Comparison of ENCODE assay signal across 22 mouse cellular contexts in genomic region chr7:28182320-28182719, GRCm38 (mm10). TPM values are rescaled to one million over a fixed set of nuclear protein-coding genes. Genes with fewer than 3 reads are reported as not detected.
DNase-seq lines count a peak whose midpoint lies in the region; ATAC-seq and TF ChIP-seq lines count a peak whose summit lies in the region.
"Had no signal": no experiment of that assay in that cellular context is flagged by ENCODE, and none has a peak within 500 bp of the region (broad histone marks: within the 10 kb centered on the region; RNA-seq: fewer than 3 reads in every experiment).

No protein-coding gene starts in this region.

- H3K4me1 ChIP-seq in lung, postnatal 0 days (ENCODE audit: insufficient read depth, low read depth, low read length) = no peaks in the 10 kb centered on the region
- H3K4me1 ChIP-seq in forebrain, embryonic 16.5 days (replicated peaks; ENCODE audit: control insufficient read depth, insufficient read depth, low read length) = peaks cover 14% of the 10 kb centered on the region

- 93% methylated on average over 22 of the region's 22 CpGs for WGBS in lung, postnatal 0 days
- 95% methylated on average over 22 of the region's 22 CpGs for WGBS in forebrain, embryonic 16.5 days

- no peak overlapping the region for H3K4me2 ChIP-seq in lung, postnatal 0 days (replicated peaks; ENCODE audit: low read depth, low read length)
- H3K4me2 ChIP-seq in forebrain, embryonic 16.5 days (ENCODE audit: low read length) = no peak overlapping the region
- H3K4me2 ChIP-seq: embryonic facial prominence, embryonic 13.5 days; forebrain, embryonic 12.5 days; heart, embryonic 12.5 days; hindbrain, embryonic 15.5 days had no signal

- no peak overlapping the region for H3K4me3 ChIP-seq in lung, postnatal 0 days (ENCODE audit: low read depth, low read length)
- H3K4me3 ChIP-seq in forebrain, embryonic 16.5 days (replicated peaks; ENCODE audit: low read length) = no peak overlapping the region
- H3K4me3 ChIP-seq: embryonic facial prominence, embryonic 13.5 days; forebrain, embryonic 12.5 days; heart, embryonic 12.5 days; hindbrain, embryonic 15.5 days had no signal

- no peak for ATAC-seq in lung, postnatal 0 days
- ATAC-seq in forebrain, embryonic 16.5 days = no peak
- ATAC-seq: CD4-positive, CD25-positive, alpha-beta regulatory T cell, adult 4 months; forebrain, postnatal 0 days; intestine, embryonic 16.5 days had no signal

- no peaks in the 10 kb centered on the region for H3K9me3 ChIP-seq in lung, postnatal 0 days (ENCODE audit: low read length)
- no peaks in the 10 kb centered on the region for H3K9me3 ChIP-seq in forebrain, embryonic 16.5 days (ENCODE audit: control insufficient read depth, low read length)
- H3K9me3 ChIP-seq: embryonic facial prominence, embryonic 13.5 days; forebrain, embryonic 12.5 days; G1E; heart, embryonic 12.5 days; hindbrain, embryonic 15.5 days had no signal

- no peak overlapping the region for H3K27ac ChIP-seq in lung, postnatal 0 days (ENCODE audit: low read length)
- no peak overlapping the region for H3K27ac ChIP-seq in forebrain, embryonic 16.5 days (ENCODE audit: low read length)
- H3K27ac ChIP-seq: embryonic facial prominence, embryonic 13.5 days; forebrain, embryonic 12.5 days; hindbrain, embryonic 15.5 days had no signal

- peaks cover 42% of the 10 kb centered on the region for H3K36me3 ChIP-seq in lung, postnatal 0 days (ENCODE audit: insufficient read depth, low read length)
- H3K36me3 ChIP-seq in forebrain, embryonic 16.5 days (ENCODE audit: control insufficient read depth, insufficient read depth) = peaks cover 50% of the 10 kb centered on the region

- H3K27me3 ChIP-seq in lung, postnatal 0 days (replicated peaks; ENCODE audit: insufficient read depth, low read length) = no peaks in the 10 kb centered on the region
- no peaks in the 10 kb centered on the region for H3K27me3 ChIP-seq in forebrain, embryonic 16.5 days (replicated peaks; ENCODE audit: control insufficient read depth, insufficient read depth, low read length)
- H3K27me3 ChIP-seq: embryonic facial prominence, embryonic 13.5 days; forebrain, embryonic 12.5 days; heart, embryonic 12.5 days; hindbrain, embryonic 15.5 days had no signal

- no peak overlapping the region for H3K9ac ChIP-seq in lung, postnatal 0 days (replicated peaks; ENCODE audit: low read depth)
- H3K9ac ChIP-seq in forebrain, embryonic 16.5 days (replicated peaks; ENCODE audit: low read depth, low read length) = no peak overlapping the region
- H3K9ac ChIP-seq: embryonic facial prominence, embryonic 13.5 days; forebrain, embryonic 12.5 days; forebrain, postnatal 0 days; heart, embryonic 12.5 days; hindbrain, embryonic 15.5 days had no signal

- no peak for TF ChIP-seq CTCF in lung, postnatal 0 days (IDR thresholded peaks at IDR 0.05)

- no peak for TF ChIP-seq EP300 in lung, postnatal 0 days (IDR thresholded peaks at IDR 0.05)

- peak; percentile 6 for DNase-seq in adrenal gland, postnatal 14 days
- no peak for DNase-seq in adrenal gland, postnatal 4 days (ENCODE audit: low spot score in 2 of 2)
- peak; percentile 58 for DNase-seq in cerebellum, adult 9-11 months
- no peak for DNase-seq in cerebellum, postnatal 4 days (ENCODE audit: low spot score in 2 of 2)
- DNase-seq in lung, postnatal 36 days = peak; percentile 26
- DNase-seq in lung, postnatal 0 days (ENCODE audit: low spot score) = no peak
- peak; percentile 42 for DNase-seq in gastrocnemius, postnatal 25 days
- DNase-seq: adrenal gland, adult 8-10 months; B cell, adult 2 months; forebrain, postnatal 0 days; heart, postnatal 36 days had no signal

RNA-seq across cellular contexts. Expression of gene Dyrk1b, which starts 3.1 kb away (rescaled TPM):
- total RNA-seq in adrenal gland, postnatal 14 days (2021) = 34.7 and 35.0 TPM in 2 replicates
- 10 to 100 TPM; 40.9 to 41.9 TPM for total RNA-seq in adrenal gland, postnatal 4 days (2021)
- polyA plus RNA-seq in lung, postnatal 0 days (2015; fragmentation: Nextera tagmentation; extraction: Ambion mirVana) = 11.6 and 12.2 TPM in 2 replicates
- total RNA-seq in gastrocnemius, postnatal 25 days (2021) = 10 to 100 TPM; 91.6 to 95.8 TPM
- polyA plus RNA-seq in forebrain, embryonic 16.5 days (2015; fragmentation: Nextera tagmentation; extraction: Ambion mirVana) = 14.4 and 14.8 TPM in 2 replicates

RNA-seq across cellular contexts. Expression of gene Fbl, which starts 12.8 kb away (rescaled TPM):
- 111 and 122 TPM in 2 replicates for total RNA-seq in adrenal gland, postnatal 14 days (2021)
- 100 to 1,000 TPM; 102 to 119 TPM for total RNA-seq in adrenal gland, postnatal 4 days (2021)
- 36.1 and 37.2 TPM in 2 replicates for polyA plus RNA-seq in lung, postnatal 0 days (2015; fragmentation: Nextera tagmentation; extraction: Ambion mirVana)
- 10 to 100 TPM; 21.8 to 24.3 TPM for total RNA-seq in gastrocnemius, postnatal 25 days (2021)
- polyA plus RNA-seq in forebrain, embryonic 16.5 days (2015; fragmentation: Nextera tagmentation; extraction: Ambion mirVana) = 84.4 and 86.8 TPM in 2 replicates

RNA-seq across cellular contexts. Expression of gene 9530053A07Rik, which starts 53.1 kb away (rescaled TPM):
- not detected in 2 replicates for total RNA-seq in adrenal gland, postnatal 14 days (2021)
- under 1 TPM in 1 of 2 experiments, not detected in 1; 0.06 TPM for total RNA-seq in adrenal gland, postnatal 4 days (2021)
- 0.50 and 0.51 TPM in 2 replicates for polyA plus RNA-seq in lung, postnatal 0 days (2015; fragmentation: Nextera tagmentation; extraction: Ambion mirVana)
- not detected for total RNA-seq in gastrocnemius, postnatal 25 days (2021)
- 0.06 and 0.14 TPM in 2 replicates for polyA plus RNA-seq in forebrain, embryonic 16.5 days (2015; fragmentation: Nextera tagmentation; extraction: Ambion mirVana)
- total RNA-seq: adrenal gland, adult 8-10 months; gastrocnemius, adult 8-10 months; granulocyte monocyte progenitor cell, adult 5-6 weeks; heart, adult 8-10 months; heart, postnatal 36 days had no signal
- polyA plus RNA-seq: CD4-positive, CD25-positive, alpha-beta regulatory T cell, adult 4 months; G1E had no signal

Comparison
In these comparisons a context has a peak if more than half of its experiments do, and no peak if none do; other contexts are left out.
1. DNase-seq: peak in adrenal gland, postnatal 14 days (single experiment), cerebellum, adult 9-11 months (single experiment), lung, postnatal 36 days (single experiment) and gastrocnemius, postnatal 25 days (single experiment); none in adrenal gland, postnatal 4 days (0 of 2), cerebellum, postnatal 4 days (0 of 2) and lung, postnatal 0 days (single experiment).